Mouse (Mus musculus): Measurements from ENCODE around the gene Iqcf6. TPM values are rescaled to one million over a fixed set of nuclear protein-coding genes. Genes with fewer than 3 reads are reported as not detected.

Iqcf6 gene
- polyA plus RNA-seq, 1 experiment, result not detected

- no peak for DNase-seq (ENCODE audit: low read depth)
These were observed 30.4 kb downstream of the Iqcf6 start for GRCm38 (mm10) chr9:106656820-106657219.

DNA sequence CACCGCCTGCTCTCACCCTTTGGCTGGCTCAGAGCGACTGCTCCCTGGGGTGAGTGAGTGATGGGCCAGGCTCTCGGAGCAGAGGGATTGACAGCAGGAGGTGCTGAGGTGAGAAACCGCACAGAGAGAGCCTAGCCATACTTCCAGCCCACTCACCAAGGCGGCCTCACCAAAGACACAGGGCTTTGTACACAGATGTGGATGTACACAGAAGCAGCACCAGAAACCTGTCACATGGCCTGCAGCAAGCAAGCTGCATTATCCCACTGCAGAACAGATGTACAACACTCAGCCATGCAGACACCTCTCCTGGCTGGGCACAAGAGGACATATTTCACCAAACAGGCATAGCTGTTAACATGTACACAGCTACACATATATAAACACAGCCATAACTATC is 31.2 kb downstream of the Iqcf6 start:
- DNase-seq (ENCODE audit: low read depth), result no peak

- no peak for DNase-seq (ENCODE audit: low read depth)
These were observed 33.1 kb downstream of the Iqcf6 start for GRCm38 (mm10) chr9:106659441-106659840.

DNA sequence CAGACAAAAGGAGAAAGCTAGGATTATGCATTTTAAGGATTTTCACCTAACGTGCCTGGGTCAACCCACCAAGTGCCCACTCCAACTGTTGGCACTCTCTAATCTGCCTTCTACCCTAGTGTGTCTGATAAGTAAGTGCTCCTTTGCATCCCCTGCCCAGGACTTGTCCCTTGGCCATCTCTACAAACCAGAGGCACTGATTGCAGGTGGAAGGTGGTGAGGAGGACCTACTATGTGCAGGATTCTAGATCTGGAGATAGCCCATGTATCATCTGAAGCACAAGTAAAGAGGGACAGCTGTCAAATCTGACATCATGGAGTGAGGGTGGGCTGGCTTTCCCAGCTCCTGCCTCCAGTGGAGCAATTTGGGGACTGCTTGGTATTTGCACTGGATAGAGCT is 33.6 kb downstream of the Iqcf6 start:
- DNase-seq (ENCODE audit: low read depth), result no peak

GRCm38 (mm10) chr9:106663200-106663599 is 36.8 kb downstream of the Iqcf6 start:
- DNase-seq (ENCODE audit: low read depth), result no peak

- no peak for DNase-seq (ENCODE audit: low read depth)
These were observed 38.1 kb downstream of the Iqcf6 start for GRCm38 (mm10) chr9:106664433-106664832.

DNA sequence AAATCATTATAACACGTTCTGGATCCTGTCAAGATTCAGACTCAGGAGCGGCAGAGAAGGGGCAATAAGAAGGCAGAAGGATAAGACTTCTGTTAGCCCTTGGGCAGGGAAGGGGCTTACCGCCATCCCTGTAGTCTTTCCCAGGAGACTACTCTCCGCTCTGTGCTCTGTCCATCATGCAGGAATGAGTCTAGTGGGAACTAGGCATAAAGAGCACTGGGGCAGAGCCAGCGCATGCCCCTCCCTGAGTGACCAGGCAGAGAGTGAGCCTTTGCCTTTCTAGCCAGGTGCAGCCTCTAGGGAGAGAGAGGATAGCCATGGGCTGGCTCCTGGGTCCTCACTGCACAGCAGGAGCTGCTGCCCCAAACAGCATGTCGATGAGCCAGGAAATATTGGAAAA is 38.5 kb downstream of the Iqcf6 start:
- DNase-seq (ENCODE audit: low read depth), result no peak

GRCm38 (mm10) chr9:106673860-106674259 is 47.5 kb downstream of the Iqcf6 start:
- no peak for DNase-seq (ENCODE audit: low read depth)

DNA sequence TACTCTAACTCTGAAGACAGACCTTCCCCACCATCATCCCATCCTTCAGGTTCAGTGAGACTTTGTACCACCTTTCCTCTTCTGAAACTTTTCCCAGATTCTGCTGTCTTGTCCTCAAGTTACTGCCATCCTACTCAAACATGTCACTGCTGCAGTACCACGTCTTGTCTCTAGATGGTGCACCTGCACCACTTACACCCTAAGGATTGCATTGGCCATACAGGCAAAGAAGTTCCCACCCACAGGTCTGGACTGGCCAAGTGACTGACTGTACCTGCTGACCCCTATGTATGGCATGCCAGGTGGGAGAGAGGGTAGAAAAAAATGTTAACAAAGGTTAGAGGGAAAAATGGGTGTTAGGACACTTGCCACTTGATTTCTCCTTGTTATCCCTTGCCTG is 49.1 kb downstream of the Iqcf6 start:
- no peak for DNase-seq (ENCODE audit: low read depth)

GRCm38 (mm10) chr9:106675965-106676364 is 49.6 kb downstream of the Iqcf6 start:
- no peak for DNase-seq (ENCODE audit: low read depth)

GRCm38 (mm10) chr9:106676571-106676970 is 50.2 kb downstream of the Iqcf6 start:
- DNase-seq (ENCODE audit: low read depth), result no peak

Other genes with a start within 250 kb of the Iqcf6 start
- gene Rpl29, start 197.1 kb upstream of the Iqcf6 start, polyA plus RNA-seq (2012; rRNA removed), result 567 and 580 TPM in 2 replicates
- gene Acy1, start 188.3 kb upstream of the Iqcf6 start, polyA plus RNA-seq (2012; rRNA removed), result 14.1 and 18.7 TPM in 2 replicates
- gene Abhd14b, start 179.1 kb upstream of the Iqcf6 start, polyA plus RNA-seq (2012; rRNA removed), result 133 and 140 TPM in 2 replicates
- 26.9 and 36.5 TPM in 2 replicates for gene Abhd14a, start 178.9 kb upstream of the Iqcf6 start, polyA plus RNA-seq (2012; rRNA removed)
- 51.1 and 53.6 TPM in 2 replicates for gene Pcbp4, start 173.3 kb upstream of the Iqcf6 start, polyA plus RNA-seq (2012; rRNA removed)
- 0.35 and 0.36 TPM in 2 replicates for gene Gpr62, start 160.6 kb upstream of the Iqcf6 start, polyA plus RNA-seq (2012; rRNA removed)
- gene Rrp9, start 150.6 kb upstream of the Iqcf6 start, polyA plus RNA-seq (2012; rRNA removed), result 21.8 and 27.9 TPM in 2 replicates
- 60.9 and 103 TPM in 2 replicates for gene Parp3, start 149.6 kb upstream of the Iqcf6 start, polyA plus RNA-seq (2012; rRNA removed)
- 1.6 and 3.0 TPM in 2 replicates for gene Iqcf1, start 126.6 kb upstream of the Iqcf6 start, polyA plus RNA-seq (2012; rRNA removed)
- 1.8 and 2.1 TPM in 2 replicates for gene Iqcf5, start 112.0 kb upstream of the Iqcf6 start, polyA plus RNA-seq (2012; rRNA removed)
- 2.6 and 4.1 TPM in 2 replicates for gene Iqcf3, start 65.0 kb upstream of the Iqcf6 start, polyA plus RNA-seq (2012; rRNA removed)
- 0.89 and 1.3 TPM in 2 replicates for gene Iqcf4, start 55.6 kb upstream of the Iqcf6 start, polyA plus RNA-seq (2012; rRNA removed)
- not detected in 2 replicates for gene Grm2, start 29.5 kb downstream of the Iqcf6 start, polyA plus RNA-seq (2012; rRNA removed)
- 103 and 126 TPM in 2 replicates for gene Tex264, start 59.3 kb downstream of the Iqcf6 start, polyA plus RNA-seq (2012; rRNA removed)
- 23.7 and 24.8 TPM in 2 replicates for gene Rad54l2, start 162.6 kb downstream of the Iqcf6 start, polyA plus RNA-seq (2012; rRNA removed)
- 14.0 and 15.3 TPM in 2 replicates for gene Dcaf1, start 195.3 kb downstream of the Iqcf6 start, polyA plus RNA-seq (2012; rRNA removed)

Data from gonadal fat pad, adult 2 months (tissue).